Mouse (Mus musculus): ENCODE measurements around the gene Gm21992. TPM values are rescaled to one million over a fixed set of nuclear protein-coding genes. Genes with fewer than 3 reads are reported as not detected.

Gene Gm21992
- total RNA-seq, 1 experiment from 2014 or later: 50.1 TPM

- ATAC-seq (replicated peaks; ENCODE audit: low read depth, poor library complexity, severe bottlenecking): peak; percentile 89
Observed at GRCm38 (mm10) chr19:4756193-4756911, 55.1 kb downstream of the Gm21992 start, which contains the start of gene Rbm4b. Gene Rbm4b (plus strand): TSS chr19:4756497.

GRCm38 (mm10) chr19:4755565-4756192 is 55.7 kb downstream of the Gm21992 start:
- peak; percentile 82 for ATAC-seq (replicated peaks; ENCODE audit: low read depth, poor library complexity, severe bottlenecking)

GRCm38 (mm10) chr19:4749975-4750374 is 61.4 kb downstream of the Gm21992 start:
- ATAC-seq (replicated peaks; ENCODE audit: low read depth, poor library complexity, severe bottlenecking): no peak

- no peak for ATAC-seq (replicated peaks; ENCODE audit: low read depth, poor library complexity, severe bottlenecking)
Observed at GRCm38 (mm10) chr19:4748493-4748892, 62.9 kb downstream of the Gm21992 start.

GRCm38 (mm10) chr19:4747631-4748312 is 63.6 kb downstream of the Gm21992 start:
- ATAC-seq (replicated peaks; ENCODE audit: low read depth, poor library complexity, severe bottlenecking): no peak

- no peak for ATAC-seq (replicated peaks; ENCODE audit: low read depth, poor library complexity, severe bottlenecking)
Observed at GRCm38 (mm10) chr19:4746611-4747010, 64.8 kb downstream of the Gm21992 start.

GRCm38 (mm10) chr19:4745681-4746080 is 65.7 kb downstream of the Gm21992 start:
- no peak for ATAC-seq (replicated peaks; ENCODE audit: low read depth, poor library complexity, severe bottlenecking)

- ATAC-seq (replicated peaks; ENCODE audit: low read depth, poor library complexity, severe bottlenecking): no peak
Observed at GRCm38 (mm10) chr19:4745057-4745456, 66.4 kb downstream of the Gm21992 start.

GRCm38 (mm10) chr19:4744026-4744425 is 67.4 kb downstream of the Gm21992 start:
- no peak for ATAC-seq (replicated peaks; ENCODE audit: low read depth, poor library complexity, severe bottlenecking)

- ATAC-seq (replicated peaks; ENCODE audit: low read depth, poor library complexity, severe bottlenecking): no peak
Observed at GRCm38 (mm10) chr19:4743524-4743923, 67.9 kb downstream of the Gm21992 start.

GRCm38 (mm10) chr19:4742229-4742628 is 69.2 kb downstream of the Gm21992 start:
- ATAC-seq (replicated peaks; ENCODE audit: low read depth, poor library complexity, severe bottlenecking): no peak

- ATAC-seq (replicated peaks; ENCODE audit: low read depth, poor library complexity, severe bottlenecking): no peak
Observed at GRCm38 (mm10) chr19:4741482-4741881, 69.9 kb downstream of the Gm21992 start.

- no peak for ATAC-seq (replicated peaks; ENCODE audit: low read depth, poor library complexity, severe bottlenecking)
Observed at GRCm38 (mm10) chr19:4739762-4740161, 71.7 kb downstream of the Gm21992 start.

GRCm38 (mm10) chr19:4739053-4739452 is 72.4 kb downstream of the Gm21992 start:
- ATAC-seq (replicated peaks; ENCODE audit: low read depth, poor library complexity, severe bottlenecking): no peak

- no peak for ATAC-seq (replicated peaks; ENCODE audit: low read depth, poor library complexity, severe bottlenecking)
Observed at GRCm38 (mm10) chr19:4737866-4738265, 73.5 kb downstream of the Gm21992 start.

- ATAC-seq (replicated peaks; ENCODE audit: low read depth, poor library complexity, severe bottlenecking): no peak
Observed at GRCm38 (mm10) chr19:4733052-4733451, 78.4 kb downstream of the Gm21992 start.

- ATAC-seq (replicated peaks; ENCODE audit: low read depth, poor library complexity, severe bottlenecking): no peak
Observed at GRCm38 (mm10) chr19:4729186-4729585, 82.2 kb downstream of the Gm21992 start.

GRCm38 (mm10) chr19:4720671-4721244 is 90.7 kb downstream of the Gm21992 start:
- ATAC-seq (replicated peaks; ENCODE audit: low read depth, poor library complexity, severe bottlenecking): no peak

GRCm38 (mm10) chr19:4720112-4720511 is 91.3 kb downstream of the Gm21992 start:
- no peak for ATAC-seq (replicated peaks; ENCODE audit: low read depth, poor library complexity, severe bottlenecking)

GRCm38 (mm10) chr19:4719351-4719764 is 92.1 kb downstream of the Gm21992 start:
- no peak for ATAC-seq (replicated peaks; ENCODE audit: low read depth, poor library complexity, severe bottlenecking)

- peak; percentile 84 for ATAC-seq (replicated peaks; ENCODE audit: low read depth, poor library complexity, severe bottlenecking)
Observed at GRCm38 (mm10) chr19:4718716-4719115, 92.7 kb downstream of the Gm21992 start.

Data from common myeloid progenitor, adult 5-6 weeks (primary cell).